Mouse (Mus musculus): Measurements from ENCODE around the gene Hmgb1.

DNA sequence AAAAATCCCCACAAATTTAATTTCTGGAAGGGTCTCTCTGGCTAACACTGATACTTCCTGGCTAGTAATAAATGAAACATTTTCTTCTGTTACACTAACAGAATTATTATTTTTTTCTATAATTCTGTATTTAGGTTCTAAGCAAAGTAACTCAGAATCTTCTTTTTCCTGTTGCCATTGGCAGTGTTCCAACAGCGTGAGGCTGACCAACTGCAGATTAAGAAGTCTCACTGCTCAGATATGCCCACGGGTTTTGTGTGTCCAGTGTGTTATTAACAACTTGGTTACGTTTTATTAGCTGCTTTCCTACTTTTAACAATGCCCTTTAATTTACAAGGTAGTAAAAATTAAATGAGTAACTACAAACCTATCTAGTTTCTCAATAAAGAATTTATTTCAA, 46.8 kb downstream of the Hmgb1 start:
- no peak for TF ChIP-seq CTCF (IDR thresholded peaks at IDR 0.05; ENCODE audit: low read depth, low read length)
- no peak for TF ChIP-seq POLR2A (IDR thresholded peaks at IDR 0.05; ENCODE audit: insufficient read depth, low read length)
- TF ChIP-seq EP300 (IDR thresholded peaks at IDR 0.05; ENCODE audit: insufficient read depth, low read depth, low read length) = no peak
